Mouse (Mus musculus): ENCODE results near the gene Sv2b. TPM values are rescaled to one million over a fixed set of nuclear protein-coding genes. Genes with fewer than 3 reads are reported as not detected.
"Not testable (repeated sequence)": the region's sequence is repeated elsewhere in the genome, so short reads cannot be mapped to it uniquely, and the experiment has no call there.

The Sv2b gene
- under 1 TPM; 0.43 to 0.45 TPM for total RNA-seq (2021)
- long read RNA-seq, experiment 1, partial matches to known transcripts: 0 of 1 reads
- long read RNA-seq, experiment 1, other reads (novel, unspliced or antisense): 1 of 1 reads
- long read RNA-seq, experiment 2, full-length matches to known transcripts: 1 of 2 reads
- long read RNA-seq, experiment 2, partial matches to known transcripts: 1 of 2 reads
- long read RNA-seq, experiment 2, other reads (novel, unspliced or antisense): 0 of 2 reads

GRCm38 (mm10) chr7:75308457-75309312 lies at the start of gene Sv2b:
TSS of gene Sv2b (minus strand) at chr7:75309262.
- H3K4me3 ChIP-seq: peak within 1 kb of the TSS; percentile 64
- intact Hi-C loops (cut with DNase I): no loop called here
- DNase-seq: peak; percentile 18
- no peak within 1 kb of the TSS for H3K27ac ChIP-seq
- TF ChIP-seq CTCF (IDR thresholded peaks at IDR 0.05): no peak

DNA sequence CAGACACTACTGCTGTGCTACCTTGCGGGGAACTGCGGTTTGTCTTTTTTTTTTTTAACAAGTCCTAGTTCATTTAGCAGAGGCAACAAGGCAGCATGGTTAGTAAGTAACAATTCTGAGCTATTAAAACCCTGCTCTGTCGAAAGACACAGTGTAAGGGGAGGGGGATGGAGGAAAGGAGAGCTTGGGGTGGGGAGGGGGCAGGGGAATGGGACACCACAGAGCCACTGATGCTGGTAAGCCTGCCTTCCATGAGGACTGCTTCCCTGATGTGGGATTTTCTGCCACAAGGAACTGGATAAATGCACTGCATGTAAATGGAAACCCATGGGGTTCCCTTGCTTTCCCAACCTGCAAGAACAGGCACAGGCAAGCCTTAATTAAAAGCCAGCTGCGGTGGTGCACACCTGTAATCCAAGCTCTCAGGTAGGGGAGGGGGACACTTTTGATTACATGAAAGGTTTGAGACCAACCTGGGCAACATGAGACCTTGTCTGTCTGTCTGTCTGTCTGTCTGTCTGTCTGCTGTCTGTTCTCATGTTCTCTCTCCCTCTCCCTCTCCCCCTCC lies 49.3 kb upstream of the Sv2b start:
- no peak for TF ChIP-seq CTCF (IDR thresholded peaks at IDR 0.05)
- no peak for DNase-seq
- no peak overlapping the region for H3K27ac ChIP-seq
- H3K4me3 ChIP-seq: no peak overlapping the region
- intact Hi-C loops (cut with DNase I): no loop called here

GRCm38 (mm10) chr7:75355521-75355920 lies 46.5 kb upstream of the Sv2b start:
- no peak for DNase-seq
- TF ChIP-seq CTCF (IDR thresholded peaks at IDR 0.05): no peak
- H3K27ac ChIP-seq: no peak overlapping the region
- intact Hi-C loops (cut with DNase I): no loop called here
- H3K4me3 ChIP-seq: no peak overlapping the region

GRCm38 (mm10) chr7:75352777-75353374 lies 43.8 kb upstream of the Sv2b start:
- Histone ChIP-seq H3K4me3 (no peak overlapping the region), H3K27ac (no peak overlapping the region)
- intact Hi-C loops (cut with DNase I): no loop called here
- no peak for DNase-seq
- TF ChIP-seq CTCF (IDR thresholded peaks at IDR 0.05): no peak

DNA sequence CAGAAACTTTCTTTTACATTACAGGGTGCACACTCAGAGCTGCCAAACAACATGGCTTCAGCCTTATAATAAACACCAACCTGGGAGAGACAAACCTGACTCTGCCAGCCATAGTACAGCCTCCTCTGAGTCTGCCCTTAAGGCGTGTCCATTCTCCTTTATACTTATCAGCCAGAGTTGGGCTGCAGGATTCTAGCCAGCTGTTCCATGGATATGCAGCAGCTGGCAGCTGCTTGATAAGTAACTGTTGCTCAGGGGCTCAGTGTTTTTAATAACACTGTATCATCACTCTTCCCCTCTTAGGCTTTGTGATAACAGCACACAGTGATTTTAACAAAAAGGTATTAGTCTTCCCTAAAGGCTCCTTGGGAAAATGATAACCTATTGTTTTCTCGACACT lies 41.1 kb upstream of the Sv2b start:
- TF ChIP-seq CTCF (IDR thresholded peaks at IDR 0.05): no peak
- Histone ChIP-seq H3K4me3 (no peak overlapping the region), H3K27ac (no peak overlapping the region)
- intact Hi-C loops (cut with DNase I): no loop called here
- DNase-seq: no peak

DNA sequence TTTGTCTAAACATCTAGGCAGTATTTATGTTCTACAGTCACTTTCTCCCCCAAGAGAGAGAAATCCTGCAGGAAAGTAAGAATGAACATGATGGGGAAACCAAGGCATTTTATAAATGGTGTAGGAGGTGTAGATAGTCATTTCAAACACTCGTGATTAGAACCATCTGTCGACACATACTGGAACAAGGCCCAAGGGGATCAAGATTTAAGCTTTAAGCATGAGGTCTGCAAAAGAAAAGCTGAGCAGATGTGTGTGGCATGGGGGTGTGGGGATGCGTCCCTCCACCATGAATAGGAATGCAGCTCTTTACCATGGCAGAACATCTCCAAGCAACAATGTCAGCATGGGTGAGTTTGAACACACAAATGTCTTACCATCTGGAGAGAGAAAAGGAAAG lies 23.2 kb upstream of the Sv2b start:
- intact Hi-C loops (cut with DNase I): no loop called here
- Histone ChIP-seq H3K27ac (no peak overlapping the region), H3K4me3 (no peak overlapping the region)
- no peak for TF ChIP-seq CTCF (IDR thresholded peaks at IDR 0.05)
- no peak for DNase-seq

GRCm38 (mm10) chr7:75329740-75330142 lies 20.7 kb upstream of the Sv2b start:
- peak; percentile 21 for DNase-seq
- H3K27ac ChIP-seq: no peak overlapping the region
- H3K4me3 ChIP-seq: no peak overlapping the region
- intact Hi-C loops (cut with DNase I): no loop called here
- TF ChIP-seq CTCF (IDR thresholded peaks at IDR 0.05): no peak

GRCm38 (mm10) chr7:75328721-75329362 lies 19.8 kb upstream of the Sv2b start:
- TF ChIP-seq CTCF (IDR thresholded peaks at IDR 0.05): no peak
- no peak overlapping the region for H3K4me3 ChIP-seq
- intact Hi-C loops (cut with DNase I): no loop called here
- H3K27ac ChIP-seq: no peak overlapping the region
- DNase-seq: no peak

GRCm38 (mm10) chr7:75325273-75325672 lies 16.2 kb upstream of the Sv2b start:
- no peak for TF ChIP-seq CTCF (IDR thresholded peaks at IDR 0.05)
- no peak overlapping the region for H3K4me3 ChIP-seq
- intact Hi-C loops (cut with DNase I): no loop called here
- no peak overlapping the region for H3K27ac ChIP-seq
- DNase-seq: no peak

DNA sequence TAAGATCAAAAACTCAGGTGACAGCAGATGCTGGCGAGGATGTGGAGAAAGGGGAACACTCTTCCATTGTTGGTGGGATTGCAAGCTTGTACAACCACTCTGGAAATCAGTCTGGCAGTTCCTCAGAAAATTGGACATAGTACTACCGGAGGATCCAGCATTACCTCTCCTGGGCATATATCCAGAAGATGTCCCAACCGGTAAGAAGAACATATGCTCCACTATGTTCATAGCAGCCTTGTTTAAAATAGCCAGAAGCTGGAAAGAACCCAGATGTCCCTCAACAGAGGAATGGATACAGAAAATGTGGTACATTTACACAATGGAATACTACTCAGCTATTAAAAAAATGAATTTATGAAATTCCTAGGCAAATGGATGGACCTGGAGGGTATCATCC lies 13.7 kb upstream of the Sv2b start:
- H3K27ac ChIP-seq; intact Hi-C loops (cut with DNase I); DNase-seq; H3K4me3 ChIP-seq: not testable (repeated sequence)

DNA sequence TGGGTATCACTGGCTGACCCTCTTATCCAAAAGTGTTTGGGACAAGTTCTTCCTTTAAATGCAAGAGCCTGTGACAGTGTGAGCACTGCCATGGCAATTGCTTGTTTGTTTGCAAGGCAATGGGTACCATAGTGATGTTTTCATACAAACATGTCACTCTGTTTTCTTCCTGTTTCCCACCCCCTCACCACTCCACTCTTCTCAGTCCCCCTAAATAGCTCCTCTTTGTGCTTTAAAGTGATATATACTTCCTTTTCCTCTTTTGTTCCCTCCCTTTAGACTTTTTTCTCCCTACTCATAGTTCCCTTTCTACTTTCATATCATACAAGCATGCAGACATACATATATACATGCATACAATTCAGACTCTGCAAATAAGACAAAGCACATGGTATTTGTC lies 10.9 kb upstream of the Sv2b start:
- no peak for TF ChIP-seq CTCF (IDR thresholded peaks at IDR 0.05)
- no peak for DNase-seq
- Histone ChIP-seq H3K27ac (no peak overlapping the region), H3K4me3 (no peak overlapping the region)
- intact Hi-C loops (cut with DNase I): no loop called here

DNA sequence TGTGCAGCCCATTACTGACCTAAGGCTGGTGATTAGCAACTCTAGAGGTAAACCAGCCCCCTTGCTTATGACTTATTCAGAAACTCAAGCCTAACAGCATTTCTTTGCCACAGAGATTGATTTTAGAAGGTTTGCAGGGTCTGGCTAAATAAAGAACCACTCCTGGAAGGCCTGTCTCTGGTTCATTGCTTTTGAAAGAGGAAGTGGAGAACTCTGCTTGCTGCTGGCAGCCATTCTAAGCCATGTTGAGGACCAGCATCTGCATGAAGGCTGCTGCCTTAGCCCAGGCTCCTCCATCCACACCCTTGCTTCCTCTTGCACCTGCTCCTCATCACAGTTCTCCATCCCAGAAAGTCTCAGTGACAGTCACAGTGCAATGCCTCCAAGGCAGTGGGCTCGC lies 9.3 kb upstream of the Sv2b start:
- intact Hi-C loops (cut with DNase I): no loop called here
- no peak for TF ChIP-seq CTCF (IDR thresholded peaks at IDR 0.05)
- Histone ChIP-seq H3K27ac (no peak overlapping the region), H3K4me3 (no peak overlapping the region)
- DNase-seq: no peak

- Histone ChIP-seq H3K27ac (no peak overlapping the region), H3K4me3 (no peak overlapping the region)
- no peak for DNase-seq
- intact Hi-C loops (cut with DNase I): no loop called here
- TF ChIP-seq CTCF (IDR thresholded peaks at IDR 0.05): no peak
These were observed 5.8 kb upstream of the Sv2b start for GRCm38 (mm10) chr7:75314873-75315272.

Data from gastrocnemius, adult 2 months (tissue).